Mouse (Mus musculus) lung, embryonic 15.5 days (tissue): ENCODE data around the gene Gna13. TPM values are rescaled to one million over a fixed set of nuclear protein-coding genes. Genes with fewer than 3 reads are reported as not detected.

Experiments used
- ATAC-seq: fragments of 200-750 bp; cut with Nextera tagmentation; 2 replicates; pipeline ENCODE4 v1.8.0; 2017; ENCODE audit warnings: moderate number of reproducible peaks, borderline replicate concordance; ENCODE audit not compliant: low FRiP score, low TSS enrichment; ENCODE audit errors: extremely low read depth
- H3K27ac ChIP-seq: fragments of 300-500 bp; sonication (generic); 2 replicates; pipeline ENCODE4 v1.5.1; 2015; ENCODE audit warnings: moderate library complexity, mild to moderate bottlenecking, inconsistent platforms
- H3K27me3 ChIP-seq: fragments of 300-500 bp; sonication (generic); 2 replicates; pipeline ENCODE4 v1.6.1; 2015; ENCODE audit warnings: inconsistent platforms
- H3K36me3 ChIP-seq: fragments of 300-500 bp; sonication (generic); 2 replicates; pipeline ENCODE4 v1.6.1; 2015; ENCODE audit warnings: inconsistent platforms
- H3K4me1 ChIP-seq: fragments of 300-500 bp; sonication (generic); 2 replicates; pipeline ENCODE4 v1.6.1; 2015; ENCODE audit warnings: inconsistent platforms
- H3K4me2 ChIP-seq: fragments of 300-500 bp; sonication (generic); 2 replicates; pipeline ENCODE4 v1.6.1; 2015; ENCODE audit warnings: inconsistent platforms, mild to moderate bottlenecking, moderate library complexity
- H3K4me3 ChIP-seq: fragments of 300-500 bp; sonication (generic); 2 replicates; pipeline ENCODE4 v1.5.1; 2015; ENCODE audit warnings: mild to moderate bottlenecking, inconsistent platforms
- H3K9ac ChIP-seq: fragments of 300-500 bp; sonication (generic); 2 replicates; pipeline ENCODE4 v1.6.1; 2015; ENCODE audit warnings: inconsistent platforms
- H3K9me3 ChIP-seq: fragments of 300-500 bp; sonication (generic); 2 replicates; pipeline ENCODE4 v1.6.1; 2016; ENCODE audit warnings: inconsistent platforms
- WGBS: fragments of 180-500 bp; shearing (Covaris S2); methylation state at CpG from one replicate; pipeline ENCODE4 v1.1.7; 2015; 5-methylcytosine and 5-hydroxymethylcytosine counted together
- polyA plus RNA-seq: library from polyadenylated mRNA; unstranded; fragments of >200 nt; fragmentation: Nextera tagmentation; extraction: Ambion mirVana; gene quantifications from 2 replicates; pipeline ENCODE4 v1.2.1, GENCODE M21; 2015

The Gna13 gene
- polyA plus RNA-seq, 1 experiment from 2014 or later = 27.8 TPM

- Histone ChIP-seq H3K4me2 (peak overlapping the region; percentile 54), H3K27me3 (no peaks in the 10 kb centered on the region), H3K4me1 (peaks cover 62% of the 10 kb centered on the region), H3K4me3 (peak overlapping the region; percentile 94), H3K9ac (peak overlapping the region; percentile 96), H3K9me3 (no peaks in the 10 kb centered on the region), H3K36me3 (peaks cover 24% of the 10 kb centered on the region), H3K27ac (peak overlapping the region; percentile 98)
- WGBS = under 1% methylated on average over 52 of the region's 53 CpGs
- peak; percentile 62 for ATAC-seq
Observed at GRCm38 (mm10) chr11:109363191-109364133, 831 bp downstream of the Gna13 start.

GRCm38 (mm10) chr11:109364337-109364736, 1.7 kb downstream of the Gna13 start:
- Histone ChIP-seq H3K27ac (no peak overlapping the region), H3K4me3 (peak overlapping the region; percentile 94), H3K9me3 (no peaks in the 10 kb centered on the region), H3K9ac (peak overlapping the region; percentile 23), H3K4me1 (peaks cover 62% of the 10 kb centered on the region), H3K36me3 (peaks cover 25% of the 10 kb centered on the region), H3K27me3 (no peaks in the 10 kb centered on the region), H3K4me2 (peak overlapping the region; percentile 54)
- ATAC-seq = no peak
- WGBS = 41% methylated on average over 2 of the region's 2 CpGs

GRCm38 (mm10) chr11:109364881-109365280, 2.2 kb downstream of the Gna13 start:
- WGBS = 58% methylated on average over 10 of the region's 10 CpGs
- ATAC-seq = no peak
- H3K36me3 ChIP-seq = peaks cover 25% of the 10 kb centered on the region
- peak overlapping the region; percentile 23; the same call in 1 of the 2 replicates for H3K9ac ChIP-seq
- H3K27ac ChIP-seq = no peak overlapping the region
- no peaks in the 10 kb centered on the region for H3K27me3 ChIP-seq
- H3K4me1 ChIP-seq = peaks cover 60% of the 10 kb centered on the region
- H3K4me3 ChIP-seq = peak overlapping the region; percentile 94
- peak overlapping the region; percentile 54 for H3K4me2 ChIP-seq
- no peaks in the 10 kb centered on the region for H3K9me3 ChIP-seq

GRCm38 (mm10) chr11:109365818-109366217, 3.2 kb downstream of the Gna13 start:
- Histone ChIP-seq H3K9me3 (no peaks in the 10 kb centered on the region), H3K4me3 (no peak overlapping the region), H3K36me3 (peaks cover 25% of the 10 kb centered on the region), H3K27me3 (no peaks in the 10 kb centered on the region), H3K4me2 (peak overlapping the region; percentile 54; the same call in 1 of the 2 replicates), H3K4me1 (peaks cover 60% of the 10 kb centered on the region), H3K9ac (no peak overlapping the region), H3K27ac (no peak overlapping the region)
- WGBS = 92% methylated on average over 5 of the region's 5 CpGs
- no peak for ATAC-seq

GRCm38 (mm10) chr11:109366802-109367579, 4.4 kb downstream of the Gna13 start:
- WGBS = 68% methylated on average over 15 of the region's 15 CpGs
- Histone ChIP-seq H3K9me3 (no peaks in the 10 kb centered on the region), H3K27me3 (no peaks in the 10 kb centered on the region), H3K4me1 (peaks cover 51% of the 10 kb centered on the region), H3K36me3 (peaks cover 25% of the 10 kb centered on the region), H3K4me3 (no peak overlapping the region), H3K9ac (no peak overlapping the region), H3K4me2 (no peak overlapping the region), H3K27ac (no peak overlapping the region)
- ATAC-seq = no peak

GRCm38 (mm10) chr11:109369026-109369637, 6.5 kb downstream of the Gna13 start:
- peak; percentile 79; the same call in 1 of the 2 replicates for ATAC-seq
- WGBS = 62% methylated on average over 3 of the region's 3 CpGs
- Histone ChIP-seq H3K27ac (peak overlapping the region; percentile 56), H3K4me1 (peaks cover 50% of the 10 kb centered on the region), H3K4me2 (peak overlapping the region; percentile 21; the same call in 1 of the 2 replicates), H3K4me3 (no peak overlapping the region), H3K9me3 (no peaks in the 10 kb centered on the region), H3K27me3 (no peaks in the 10 kb centered on the region), H3K36me3 (peaks cover 30% of the 10 kb centered on the region), H3K9ac (no peak overlapping the region)

GRCm38 (mm10) chr11:109375412-109375811, 12.8 kb downstream of the Gna13 start:
- Histone ChIP-seq H3K4me1 (peaks cover 37% of the 10 kb centered on the region), H3K36me3 (peaks cover 5% of the 10 kb centered on the region; the same call in 1 of the 2 replicates), H3K9ac (no peak overlapping the region), H3K9me3 (no peaks in the 10 kb centered on the region), H3K4me3 (no peak overlapping the region), H3K4me2 (no peak overlapping the region), H3K27me3 (no peaks in the 10 kb centered on the region), H3K27ac (no peak overlapping the region)
- no peak for ATAC-seq
- WGBS = 70% methylated on average over 7 of the region's 7 CpGs

GRCm38 (mm10) chr11:109376484-109377143, 14.0 kb downstream of the Gna13 start:
- H3K9me3 ChIP-seq = no peaks in the 10 kb centered on the region
- no peaks in the 10 kb centered on the region for H3K27me3 ChIP-seq
- H3K4me3 ChIP-seq = no peak overlapping the region
- H3K27ac ChIP-seq = no peak overlapping the region
- peaks cover 40% of the 10 kb centered on the region for H3K4me1 ChIP-seq
- H3K4me2 ChIP-seq = no peak overlapping the region
- no peak for ATAC-seq
- peaks cover 5% of the 10 kb centered on the region; the same call in 1 of the 2 replicates for H3K36me3 ChIP-seq
- WGBS = 61% methylated on average over 7 of the region's 7 CpGs
- H3K9ac ChIP-seq = no peak overlapping the region

- WGBS = 47% methylated on average over 10 of the region's 10 CpGs
- Histone ChIP-seq H3K9me3 (no peaks in the 10 kb centered on the region), H3K4me2 (no peak overlapping the region), H3K4me1 (peaks cover 40% of the 10 kb centered on the region), H3K9ac (no peak overlapping the region), H3K36me3 (peaks cover 5% of the 10 kb centered on the region; the same call in 1 of the 2 replicates), H3K27ac (peak overlapping the region; percentile 31; the same call in 1 of the 2 replicates), H3K4me3 (no peak overlapping the region), H3K27me3 (no peaks in the 10 kb centered on the region)
- no peak for ATAC-seq
Observed at GRCm38 (mm10) chr11:109377477-109377876, 14.8 kb downstream of the Gna13 start.

GRCm38 (mm10) chr11:109378051-109378450, 15.4 kb downstream of the Gna13 start:
- Histone ChIP-seq H3K9ac (no peak overlapping the region), H3K4me2 (no peak overlapping the region), H3K9me3 (no peaks in the 10 kb centered on the region), H3K27ac (no peak overlapping the region), H3K4me3 (no peak overlapping the region), H3K36me3 (peaks cover 5% of the 10 kb centered on the region; the same call in 1 of the 2 replicates), H3K4me1 (peaks cover 40% of the 10 kb centered on the region), H3K27me3 (no peaks in the 10 kb centered on the region)
- WGBS = 42% methylated on average over 7 of the region's 7 CpGs
- no peak for ATAC-seq

- H3K4me3 ChIP-seq = no peak overlapping the region
- 67% methylated on average over 5 of the region's 5 CpGs for WGBS
- no peak overlapping the region for H3K27ac ChIP-seq
Observed at GRCm38 (mm10) chr11:109380662-109381061, 18.0 kb downstream of the Gna13 start.

More at GRCm38 (mm10) chr11:109380662-109381061, 18.0 kb downstream of the Gna13 start:
- no peak for ATAC-seq
- no peaks in the 10 kb centered on the region for H3K9me3 ChIP-seq
- no peaks in the 10 kb centered on the region for H3K27me3 ChIP-seq
- peaks cover 31% of the 10 kb centered on the region for H3K4me1 ChIP-seq
- no peaks in the 10 kb centered on the region for H3K36me3 ChIP-seq
- no peak overlapping the region for H3K4me2 ChIP-seq
- no peak overlapping the region for H3K9ac ChIP-seq
